Mouse (Mus musculus) E14TG2a.4 (cell line): ENCODE measurements around the gene Gm12248.

Source experiments
- CTCF ChIP-seq: conservative IDR thresholded peaks from 2 replicates; pipeline ENCODE4 v1.5.1; 2014; ENCODE audit warnings: low read length
- POU5F1 ChIP-seq: IDR thresholded peaks from 2 replicates; pipeline ENCODE4 v1.6.1; 2014; ENCODE audit warnings: low read length, borderline replicate concordance

DNA sequence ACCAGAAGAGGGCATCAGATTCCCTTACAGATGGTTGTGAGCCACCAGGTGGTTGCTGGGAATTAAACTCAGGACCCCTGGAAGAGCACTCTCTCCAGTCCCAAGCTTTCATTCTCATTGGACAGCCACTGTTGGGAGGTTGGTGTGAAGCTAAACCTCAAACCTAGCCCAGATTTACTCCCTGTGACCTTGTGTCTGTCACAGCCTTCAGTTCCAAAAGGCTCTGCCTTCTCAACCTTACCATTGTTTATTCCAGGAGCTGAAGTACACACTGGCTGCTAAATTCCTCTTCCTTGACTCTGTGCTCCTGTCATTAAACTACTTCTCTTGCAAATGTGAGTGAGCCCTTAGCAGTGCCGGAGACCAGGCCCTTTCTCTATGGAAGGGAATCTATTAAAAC is 64.0 kb downstream of the Gm12248 start:
- TF ChIP-seq CTCF: no peak
- TF ChIP-seq POU5F1: no peak
